Mouse (Mus musculus) ES-E14 (cell line): ENCODE results near the gene Ccdc57.

ENCODE experiments used
- CHD2 ChIP-seq: IDR thresholded peaks from 2 replicates; pipeline ENCODE4 v1.6.1; 2014; ENCODE audit warnings: mild to moderate bottlenecking, low read depth, low read length, inconsistent platforms
- HCFC1 ChIP-seq: IDR thresholded peaks from 2 replicates; pipeline ENCODE4 v1.6.1; 2012; ENCODE audit warnings: low read length, inconsistent platforms, borderline replicate concordance; ENCODE audit not compliant: insufficient read depth
- MAFK ChIP-seq: IDR thresholded peaks from 2 replicates; pipeline ENCODE4 v1.6.1; 2014; ENCODE audit warnings: mild to moderate bottlenecking, low read depth, low read length, inconsistent platforms; ENCODE audit not compliant: insufficient read depth
- ZC3H11A ChIP-seq: IDR thresholded peaks from 2 replicates; pipeline ENCODE4 v1.6.1; 2012; ENCODE audit warnings: low read depth, mild to moderate bottlenecking, inconsistent platforms, low read length, borderline replicate concordance
- ZNF384 ChIP-seq: IDR thresholded peaks from 2 replicates; pipeline ENCODE4 v1.6.1; 2012; ENCODE audit warnings: low read depth, low read length, inconsistent platforms

GRCm38 (mm10) chr11:120932564-120933398 lies at the start of gene Ccdc57:
- no peak for TF ChIP-seq ZNF384
- TF ChIP-seq CHD2, result no peak
- TF ChIP-seq ZC3H11A, result no peak
- TF ChIP-seq MAFK, result no peak
- TF ChIP-seq HCFC1, result peak; percentile 92
